Mouse (Mus musculus) spleen, adult 12 weeks (tissue): Measurements from ENCODE around the gene Ap3d1.

Experiments
- DNase-seq: peaks from one replicate; pipeline ENCODE4 v3.0.0; 2022; ENCODE audit warnings: low spot score

The Ap3d1 gene

GRCm38 (mm10) chr10:80665981-80666733, 75.9 kb downstream of the Ap3d1 start:
- DNase-seq: no peak

- DNase-seq: no peak
Measured at GRCm38 (mm10) chr10:80665459-80665858, 76.6 kb downstream of the Ap3d1 start.

GRCm38 (mm10) chr10:80665016-80665380, 77.1 kb downstream of the Ap3d1 start:
- no peak for DNase-seq

GRCm38 (mm10) chr10:80664197-80665015, 77.7 kb downstream of the Ap3d1 start:
- DNase-seq: peak; percentile 55

GRCm38 (mm10) chr10:80663485-80664196, 78.4 kb downstream of the Ap3d1 start:
- DNase-seq: no peak

GRCm38 (mm10) chr10:80661149-80661548, 80.9 kb downstream of the Ap3d1 start:
- DNase-seq: peak; percentile 65

GRCm38 (mm10) chr10:80659213-80659612, 82.9 kb downstream of the Ap3d1 start:
- DNase-seq: peak; percentile 72

- peak; percentile 54 for DNase-seq
Measured at GRCm38 (mm10) chr10:80658841-80659202, 83.2 kb downstream of the Ap3d1 start.

- no peak for DNase-seq
Measured at GRCm38 (mm10) chr10:80658194-80658840, 83.7 kb downstream of the Ap3d1 start.
